Mouse (Mus musculus) gastrocnemius, postnatal 10 days (tissue): ENCODE measurements around the gene Ssbp3. TPM values are rescaled to one million over a fixed set of nuclear protein-coding genes. Genes with fewer than 3 reads are reported as not detected.

Source experiments
- DNase-seq: peaks from one replicate; pipeline ENCODE4 v3.0.0; 2021; ENCODE audit warnings: mixed read lengths
- total RNA-seq, 2 experiments: library from RNA; stranded (reverse); gene quantifications; 2 replicates each; pipeline ENCODE4 v1.2.3; 2021

Gene Ssbp3
- total RNA-seq, 2 experiments from 2014 or later: 29.4 to 35.1 TPM

DNA sequence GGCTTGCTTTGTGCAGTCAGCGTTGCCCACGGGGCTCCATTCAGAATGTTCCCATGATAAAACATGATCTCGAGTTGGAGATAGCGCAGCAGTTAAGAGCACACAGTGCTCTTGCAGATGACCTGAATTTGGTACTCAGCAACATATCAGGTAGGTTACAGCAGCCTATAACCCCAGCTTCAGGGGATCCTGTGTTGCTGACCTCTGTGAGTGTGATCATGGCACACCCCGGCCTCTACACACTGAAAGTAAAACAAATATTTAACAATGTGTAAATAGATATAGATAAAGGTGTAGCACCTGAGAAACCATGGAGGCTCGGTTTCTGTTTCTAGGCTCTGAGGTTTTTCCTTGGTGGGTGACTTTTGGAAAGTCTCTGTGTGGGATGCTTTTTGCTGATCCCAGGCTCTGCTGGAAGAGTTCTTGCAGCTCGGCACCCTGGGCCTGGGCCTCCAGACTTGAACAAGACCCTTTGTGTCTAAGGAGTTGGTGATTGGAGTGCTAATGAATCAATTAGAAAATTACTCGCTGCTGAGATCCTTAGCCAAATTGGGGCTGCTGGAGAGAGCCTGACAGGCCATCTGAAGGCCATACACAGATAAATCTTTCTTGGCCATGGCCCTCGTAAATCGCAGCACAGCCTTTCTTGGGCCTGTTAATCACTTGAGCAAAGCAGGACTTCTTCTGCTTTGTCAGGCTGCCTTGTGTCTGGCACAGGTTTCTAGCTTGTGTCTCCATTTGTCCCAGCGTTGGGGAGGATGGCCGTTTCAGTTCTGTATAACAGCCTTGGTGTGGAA is 49.2 kb downstream of the Ssbp3 start:
- no peak for DNase-seq

DNA sequence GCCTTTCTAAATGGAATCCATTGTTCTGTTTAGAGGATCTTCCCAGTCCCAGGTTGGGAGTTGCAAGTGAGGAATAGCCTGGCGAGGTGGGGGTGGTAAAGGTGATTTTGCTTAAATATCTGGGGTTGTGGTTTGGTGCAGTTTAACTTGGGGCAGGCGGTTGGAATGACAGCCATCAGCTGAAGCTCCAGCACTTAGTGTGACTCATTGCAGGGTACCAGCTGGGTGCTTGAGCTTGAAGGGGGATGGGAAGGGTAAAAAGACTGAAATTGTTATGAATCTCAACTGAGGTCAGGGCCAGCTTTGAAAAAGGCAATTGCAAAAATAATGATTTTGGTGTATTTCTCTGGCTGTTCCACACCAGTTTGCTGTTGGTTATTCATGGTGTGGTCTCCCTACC is 50.0 kb downstream of the Ssbp3 start:
- DNase-seq: no peak

DNA sequence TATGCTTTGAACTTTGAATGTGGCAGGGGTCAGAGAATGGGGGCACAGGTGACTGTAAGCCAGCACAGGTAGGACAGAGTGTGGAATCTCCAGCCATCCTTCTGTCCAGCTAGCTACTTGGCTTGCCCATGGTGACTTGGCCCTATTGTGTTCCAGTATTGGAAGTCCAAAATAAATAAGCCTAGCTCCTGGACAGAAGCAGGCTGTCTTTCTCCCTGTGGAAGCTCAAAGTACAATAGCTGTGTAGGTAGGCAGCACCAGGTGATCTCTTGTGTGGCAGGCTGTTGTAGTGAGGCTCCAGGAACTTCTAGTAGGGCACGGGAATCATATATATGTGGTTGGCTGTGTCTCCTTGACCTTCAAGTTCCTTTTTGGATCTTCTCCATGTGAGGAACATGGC is 50.8 kb downstream of the Ssbp3 start:
- DNase-seq: no peak

DNA sequence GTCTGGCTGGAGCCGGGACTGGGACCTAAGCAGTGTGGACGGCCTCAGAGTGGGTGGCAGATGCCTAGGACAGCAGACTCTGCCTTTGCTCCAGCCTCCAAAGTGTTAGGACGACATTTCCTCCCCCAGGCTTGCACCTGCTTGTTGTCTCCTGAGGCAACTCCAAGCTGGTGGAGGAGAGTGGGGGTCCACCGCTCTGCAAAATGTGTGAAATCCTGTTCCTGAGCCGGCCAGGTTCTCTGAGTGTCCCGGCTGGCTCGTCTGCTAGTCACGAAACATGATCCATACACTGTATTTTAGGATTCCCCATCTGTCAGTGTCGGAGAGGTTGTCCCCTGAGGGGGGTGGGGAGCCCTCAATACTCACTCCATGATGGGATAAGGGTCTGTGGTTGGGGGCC is 53.9 kb downstream of the Ssbp3 start:
- DNase-seq: no peak

DNA sequence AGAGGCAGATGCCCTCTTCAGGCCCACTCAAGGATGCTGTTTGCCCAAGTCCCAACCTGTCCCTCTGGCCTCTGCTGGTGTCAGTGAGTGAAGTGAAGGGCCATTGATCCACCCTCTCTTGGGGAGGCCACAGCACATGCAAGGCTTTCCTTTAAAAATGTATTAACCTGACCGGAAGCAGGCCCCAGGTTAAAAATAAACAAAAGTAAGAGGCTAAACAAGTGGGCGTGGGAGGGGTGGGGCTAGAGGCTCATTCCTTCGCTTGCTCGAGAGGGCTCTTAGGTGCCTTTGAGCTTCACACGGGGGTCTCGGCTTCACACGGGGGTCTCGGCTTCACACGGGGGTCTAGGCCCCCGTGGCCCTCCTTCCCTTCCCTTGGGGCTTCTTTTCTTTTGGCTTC is 54.5 kb downstream of the Ssbp3 start:
- no peak for DNase-seq

DNA sequence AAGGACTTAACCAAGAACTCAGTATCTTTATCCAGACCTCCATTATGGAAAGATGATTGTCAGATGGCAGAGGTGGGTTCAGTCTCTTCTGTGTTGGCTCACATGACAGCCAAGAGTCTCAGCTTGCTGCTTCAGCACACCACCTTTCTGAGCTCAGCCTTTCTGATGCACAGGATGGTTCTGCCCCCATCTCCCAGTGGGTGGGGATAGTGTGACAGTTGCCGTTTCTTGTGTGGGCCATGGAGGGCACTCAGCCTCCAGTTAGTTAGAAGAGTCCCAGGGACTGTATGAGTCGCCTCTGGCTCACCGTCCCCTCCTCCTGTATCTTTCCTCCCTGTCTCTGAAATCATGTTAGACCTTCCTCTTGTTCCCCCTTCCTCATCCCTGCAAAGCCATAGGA is 55.9 kb downstream of the Ssbp3 start:
- DNase-seq: no peak

DNA sequence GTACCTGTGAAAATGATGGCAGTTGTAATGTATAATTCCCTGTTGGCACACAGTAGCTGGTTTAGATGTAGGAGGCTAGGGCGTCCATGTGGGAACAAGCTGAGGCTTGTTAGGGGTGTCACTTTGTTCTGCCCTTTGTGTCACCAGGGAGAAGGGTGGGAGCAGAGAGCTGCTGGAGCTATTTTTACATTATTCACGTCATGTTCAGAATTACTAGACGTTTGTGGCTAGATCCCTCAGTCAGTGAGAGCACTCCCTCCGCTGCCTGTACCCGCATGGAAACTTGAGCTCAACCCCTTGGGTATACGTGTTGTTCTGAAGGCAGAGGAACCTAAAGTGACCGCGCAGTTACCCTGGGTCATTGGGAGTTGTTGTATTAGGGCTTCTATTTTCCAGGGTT is 58.4 kb downstream of the Ssbp3 start:
- no peak for DNase-seq

DNA sequence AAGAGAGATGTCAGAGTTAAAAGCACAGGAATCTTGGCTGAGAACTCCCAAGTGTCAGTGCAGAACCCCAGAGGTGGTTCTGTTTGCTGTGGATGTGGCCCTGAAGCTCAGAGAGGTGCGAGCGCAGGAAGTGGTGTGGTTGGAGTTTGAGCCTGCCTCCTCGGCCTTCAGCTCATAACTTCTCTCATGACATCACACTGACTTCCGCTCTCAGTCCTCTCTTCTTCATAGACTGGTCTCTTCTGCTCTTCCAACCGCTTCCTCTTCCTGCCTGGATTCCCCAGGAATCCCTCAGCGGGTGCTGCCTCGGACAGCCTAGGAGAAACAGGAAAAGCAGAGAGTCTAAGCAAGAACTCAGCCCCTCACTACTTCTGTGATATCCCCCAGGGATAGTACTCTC is 60.3 kb downstream of the Ssbp3 start:
- DNase-seq: no peak

DNA sequence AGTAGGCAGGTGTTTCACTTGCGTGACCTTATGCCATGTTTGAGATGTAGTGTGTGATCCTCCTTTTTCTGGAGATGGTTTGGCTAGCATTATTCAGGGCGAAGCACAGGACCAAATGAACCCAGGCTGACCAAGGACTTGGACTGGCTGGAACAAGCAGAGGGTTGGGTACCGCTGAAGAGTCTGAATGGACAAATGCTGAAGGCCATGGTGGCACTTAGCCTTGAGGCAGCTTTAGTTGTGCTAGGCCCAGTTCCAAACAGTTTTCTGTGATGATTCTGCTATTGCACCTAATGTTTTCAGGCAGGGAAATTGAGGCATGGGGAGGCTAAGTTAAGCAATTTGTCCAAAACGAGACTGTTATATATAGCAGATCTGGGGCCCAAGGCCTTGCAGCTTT is 61.6 kb downstream of the Ssbp3 start:
- no peak for DNase-seq

DNA sequence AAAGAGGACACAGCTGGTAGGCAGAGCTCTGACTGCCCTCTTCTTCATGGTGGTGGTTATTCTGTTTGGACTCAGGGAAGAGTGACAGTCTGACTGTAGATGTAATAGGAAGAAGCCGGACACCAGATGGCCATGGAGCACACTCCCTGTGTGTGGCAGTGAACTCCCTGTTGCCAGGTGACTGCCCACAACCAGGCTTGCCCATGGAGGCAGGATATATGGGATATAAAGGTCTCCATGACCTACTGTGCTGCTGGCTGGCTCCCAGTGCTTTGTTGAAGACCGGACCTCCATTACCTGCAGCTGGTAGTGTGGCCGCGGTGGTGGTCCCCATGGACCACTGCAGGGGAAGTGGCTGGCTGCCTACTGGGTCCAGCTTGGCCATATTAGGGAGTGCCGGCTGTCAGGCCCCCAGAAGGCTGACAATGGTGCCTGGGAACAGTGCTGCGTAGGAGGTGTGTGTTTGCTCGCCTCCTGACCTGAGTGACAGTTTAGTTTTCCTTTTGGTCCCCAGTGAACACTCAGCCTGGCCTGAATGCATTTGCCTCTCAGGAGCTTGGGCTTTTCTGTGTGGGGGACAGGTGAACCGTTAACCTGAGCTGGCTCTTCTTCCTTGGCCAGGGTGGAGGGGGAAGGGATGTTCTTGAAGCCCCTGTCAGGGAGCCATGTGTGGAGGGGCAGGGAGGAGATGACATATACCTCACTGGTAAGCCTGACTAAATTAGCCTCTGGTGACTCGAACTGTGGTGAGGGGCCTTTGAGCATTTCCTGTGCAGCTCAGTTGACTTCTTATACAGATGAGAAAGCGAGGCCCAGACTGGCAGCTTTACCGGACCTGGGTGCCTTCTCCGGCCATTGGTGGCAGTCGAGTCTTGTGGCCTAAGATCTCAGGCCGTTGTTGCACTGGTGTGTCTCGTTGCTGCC is 62.2 kb downstream of the Ssbp3 start:
- DNase-seq: no peak

DNA sequence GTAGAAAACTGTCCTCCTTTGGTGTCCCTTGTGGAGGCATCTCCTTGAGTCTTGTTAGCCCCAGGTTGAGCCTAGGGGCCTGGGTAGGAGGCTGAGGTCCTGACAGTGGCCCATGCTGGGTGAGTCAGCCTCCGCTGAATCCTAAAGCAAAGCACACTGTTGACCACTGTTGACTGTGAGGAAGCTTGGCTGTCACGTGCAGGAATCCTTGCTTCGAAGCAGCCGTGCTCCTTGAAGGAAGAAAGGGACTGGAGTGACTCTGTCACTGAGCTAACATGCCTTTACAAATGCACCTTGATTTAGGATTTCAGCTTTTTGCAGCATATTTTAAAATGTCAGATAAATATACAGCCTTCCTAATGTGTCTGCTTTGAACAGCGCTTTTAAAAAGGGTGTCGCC is 64.8 kb downstream of the Ssbp3 start:
- no peak for DNase-seq

DNA sequence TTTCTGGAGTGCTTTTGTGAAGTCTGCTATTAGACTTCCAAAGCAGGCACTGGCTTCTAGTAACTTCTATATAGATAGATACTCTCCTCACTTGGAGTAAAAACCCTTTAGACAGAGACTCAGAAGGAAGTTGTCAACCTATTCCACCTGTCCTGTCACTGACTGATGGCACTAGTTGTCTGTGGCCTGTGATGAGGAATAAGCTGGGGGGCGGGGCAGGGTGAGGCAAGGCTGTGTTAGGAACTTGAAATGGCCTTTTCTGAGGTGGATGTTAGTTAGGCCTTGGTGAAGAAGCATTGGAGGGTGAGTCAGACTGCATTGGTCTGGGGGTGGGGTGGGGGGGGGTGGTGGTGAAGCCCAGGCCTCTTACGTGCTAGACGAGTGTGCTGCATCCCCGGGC is 65.4 kb downstream of the Ssbp3 start:
- DNase-seq: no peak

DNA sequence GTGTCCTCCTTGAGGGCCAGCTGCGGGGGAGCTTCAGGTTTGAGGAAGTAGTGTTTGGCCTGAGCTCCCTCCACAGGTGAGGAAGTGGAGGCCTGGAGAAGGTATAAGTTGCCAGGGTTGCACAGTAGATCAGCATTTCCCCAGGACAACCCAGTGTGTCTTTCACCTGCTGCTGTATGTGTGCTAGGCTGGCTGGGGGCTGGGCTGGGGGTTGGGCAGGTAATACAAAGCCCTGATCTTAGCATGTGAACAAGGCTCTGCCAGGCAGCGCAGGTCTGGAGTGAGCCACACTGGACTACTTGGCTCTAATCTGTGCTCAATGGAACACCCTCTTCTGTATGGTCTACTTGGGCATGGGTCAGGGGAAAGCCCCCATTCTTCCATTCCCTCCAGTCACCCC is 66.1 kb downstream of the Ssbp3 start:
- DNase-seq: no peak

DNA sequence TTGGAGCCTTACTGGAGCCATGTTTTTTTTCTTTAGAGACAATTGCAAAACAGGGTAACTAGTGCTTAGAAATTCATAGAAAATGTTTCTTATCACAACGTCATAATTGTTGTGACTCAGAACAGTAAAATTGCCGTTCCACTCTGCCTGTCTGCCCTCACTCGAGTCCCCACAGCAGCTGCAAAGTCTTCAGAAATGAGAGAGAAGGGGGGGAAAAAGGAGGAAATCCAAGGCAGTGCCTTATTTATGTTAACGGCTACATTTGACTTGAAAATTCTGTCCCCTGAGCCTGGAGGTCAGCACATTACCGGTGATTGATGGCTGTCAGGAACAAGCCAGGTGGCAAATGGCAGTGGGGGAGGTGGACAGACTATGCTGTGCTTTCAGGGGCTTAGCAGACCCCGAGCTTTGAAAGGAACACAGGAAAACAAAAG is 66.7 kb downstream of the Ssbp3 start:
- no peak for DNase-seq

DNA sequence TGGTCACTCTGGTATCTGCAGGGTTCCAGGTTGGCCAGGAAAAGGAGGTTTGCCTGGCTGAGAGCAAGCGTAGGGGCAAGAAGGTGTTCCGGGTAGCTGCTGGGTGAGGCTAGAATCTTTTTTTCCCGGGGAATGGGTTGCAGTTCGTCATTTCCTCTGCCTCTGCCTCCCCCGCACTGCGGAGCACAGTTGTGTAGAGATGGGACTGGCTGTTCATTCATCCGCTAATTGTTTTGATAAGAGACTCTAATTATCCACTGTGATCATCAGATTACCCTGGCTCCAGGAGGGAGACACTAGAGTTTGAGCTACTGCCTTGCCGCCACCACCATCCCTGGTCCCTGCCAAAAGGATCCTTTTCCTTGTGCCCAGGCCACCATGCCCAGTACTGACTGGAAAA is 67.9 kb downstream of the Ssbp3 start:
- DNase-seq: no peak

DNA sequence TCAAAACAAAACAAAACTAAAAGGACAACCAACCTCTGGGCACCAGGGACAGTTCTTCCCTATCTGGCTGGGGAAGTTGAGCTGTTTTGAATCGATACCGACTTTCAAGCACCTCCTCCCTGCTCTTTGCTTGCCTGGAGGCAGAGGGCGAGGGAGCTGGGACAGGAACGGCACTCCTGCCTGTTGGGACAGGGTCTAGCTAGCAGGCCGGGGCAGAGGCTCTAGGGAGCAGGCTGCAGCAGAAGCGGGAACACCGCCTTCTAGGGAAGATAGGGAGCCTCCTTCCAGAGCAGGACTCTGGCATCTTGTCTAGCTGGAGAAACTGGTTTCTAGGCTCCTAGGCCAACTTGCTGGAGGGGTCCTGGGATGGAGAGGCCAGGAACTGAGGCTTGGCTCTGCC is 70.2 kb downstream of the Ssbp3 start:
- no peak for DNase-seq

DNA sequence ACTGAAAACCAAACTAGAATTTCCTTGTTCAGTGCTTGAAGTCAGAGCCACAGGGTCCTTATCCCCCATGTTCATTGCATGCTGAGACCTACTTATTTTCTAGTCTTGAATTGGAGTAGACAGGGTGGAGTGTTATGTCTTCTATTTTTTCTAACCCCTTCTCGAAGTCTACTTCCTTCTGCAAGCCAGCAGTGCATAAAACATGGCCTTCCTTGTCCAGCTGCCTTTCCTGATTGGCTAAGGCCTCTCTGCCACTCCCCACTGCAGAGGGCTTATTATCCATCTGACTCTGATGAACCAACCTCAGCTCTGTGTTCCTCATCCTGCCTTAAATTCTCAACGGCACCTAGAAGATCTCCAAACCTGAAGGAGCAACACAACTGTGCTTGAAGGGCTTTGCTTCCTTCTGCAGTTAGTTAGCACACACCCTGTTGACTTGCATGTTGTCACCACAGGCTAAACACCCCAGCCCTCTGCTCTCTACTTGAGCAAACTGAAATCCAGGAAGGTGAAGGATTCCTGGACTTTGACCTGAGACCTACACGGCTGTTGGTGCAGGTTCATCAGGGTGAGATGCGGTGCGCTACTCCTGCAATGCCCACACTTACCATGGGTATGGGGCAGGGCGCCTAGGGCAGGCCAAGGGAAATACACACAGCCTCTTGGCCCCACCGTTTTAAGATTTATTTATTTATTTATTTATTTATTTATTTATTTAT is 71.0 kb downstream of the Ssbp3 start:
- no peak for DNase-seq

DNA sequence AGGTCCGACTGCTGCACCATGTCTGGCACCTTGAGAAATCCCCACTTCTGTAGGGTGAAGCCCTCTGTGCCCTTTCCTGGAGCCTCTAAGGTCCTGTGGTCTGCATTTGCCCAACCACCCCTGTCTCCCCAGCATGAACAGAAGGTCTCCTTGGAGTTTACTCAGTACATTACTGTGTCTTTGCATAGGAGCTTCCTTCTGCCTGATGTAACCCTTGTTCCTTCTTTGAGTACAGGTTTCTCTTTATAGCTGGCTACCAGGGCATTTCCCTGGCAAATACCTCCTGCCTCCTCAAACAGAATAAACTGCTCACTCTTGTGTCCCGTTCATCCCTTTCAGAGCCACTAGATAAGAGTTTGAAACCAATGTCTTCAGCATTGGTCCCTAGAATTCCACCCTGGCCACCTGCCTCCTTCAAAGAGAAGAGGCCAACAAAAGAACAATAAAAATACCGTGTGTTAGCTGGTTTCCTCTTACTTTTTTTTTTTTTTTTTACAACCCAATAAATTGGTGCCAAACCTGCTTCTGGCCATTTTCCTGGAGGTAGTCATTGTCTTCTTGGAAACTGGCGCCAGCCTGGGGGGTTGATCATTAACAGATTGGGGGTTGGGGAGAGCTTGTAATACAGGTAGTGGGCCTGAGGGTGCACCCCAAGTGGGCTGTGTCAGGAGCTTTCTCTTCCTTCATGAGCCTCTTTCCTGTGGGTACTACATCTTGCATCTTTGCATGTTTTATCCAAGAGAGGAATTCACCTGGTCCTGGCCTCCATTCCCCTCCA is 72.0 kb downstream of the Ssbp3 start:
- no peak for DNase-seq

DNA sequence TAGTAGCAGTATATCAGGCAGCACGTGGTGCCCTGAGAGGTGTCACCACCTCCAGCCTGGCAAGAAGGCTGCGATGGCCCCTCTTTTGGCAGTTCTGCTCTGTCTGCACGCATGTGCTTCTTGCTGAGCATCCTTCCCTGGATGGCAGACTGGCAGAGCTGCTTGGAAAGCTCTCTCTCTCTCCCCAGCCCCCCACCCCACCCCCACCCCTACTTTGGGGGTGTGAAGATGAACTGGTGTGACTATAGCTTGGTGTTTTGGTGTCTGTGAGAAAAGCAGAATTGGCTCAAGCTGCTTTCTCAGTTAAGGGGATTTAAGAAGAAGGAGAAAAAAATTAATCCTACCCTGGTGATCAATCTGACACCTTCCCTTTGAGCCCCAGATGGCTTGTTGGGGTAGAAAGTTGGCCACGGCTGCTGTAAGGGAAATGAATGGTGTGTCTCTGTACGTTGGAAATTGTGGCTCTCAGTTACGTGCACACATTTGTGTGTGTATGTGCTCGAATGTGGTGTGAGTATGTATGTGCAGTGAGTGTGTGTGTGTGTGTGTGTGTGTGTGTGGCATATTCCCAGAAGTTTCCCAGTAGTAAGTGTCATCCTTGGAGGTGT is 73.5 kb downstream of the Ssbp3 start:
- no peak for DNase-seq

DNA sequence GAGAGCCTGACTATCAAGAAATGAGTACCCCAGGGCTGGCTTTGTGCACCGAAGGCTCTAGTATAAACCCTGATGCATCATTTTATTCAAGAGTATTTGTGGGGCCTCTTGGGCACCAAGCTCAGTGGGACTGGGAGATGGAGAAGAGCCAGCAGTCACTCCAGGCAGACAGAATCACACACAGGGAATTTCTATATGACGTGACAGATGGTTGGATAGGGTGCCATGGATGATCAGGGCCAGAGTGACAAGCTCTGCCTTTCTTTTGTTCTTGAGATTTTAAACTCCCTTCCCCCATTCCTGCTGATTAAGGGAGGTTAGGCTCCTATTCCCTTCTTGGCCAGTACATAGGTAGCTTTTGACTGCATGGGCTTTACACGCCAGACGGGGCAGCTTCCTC is 74.8 kb downstream of the Ssbp3 start:
- DNase-seq: no peak
